Mouse (Mus musculus) embryonic facial prominence, embryonic 15.5 days (tissue): ENCODE measurements around the gene Ncmap. TPM values are rescaled to one million over a fixed set of nuclear protein-coding genes. Genes with fewer than 3 reads are reported as not detected.

Experiments
- ATAC-seq: fragments of 200-750 bp; cut with Nextera tagmentation; 2 replicates; pipeline ENCODE4 v1.8.0; 2017; ENCODE audit warnings: low read depth, moderate TSS enrichment; ENCODE audit not compliant: insufficient number of reproducible peaks, low FRiP score, low TSS enrichment
- H3K27ac ChIP-seq: fragments of 300-500 bp; sonication (generic); replicated peaks from 2 replicates; pipeline ENCODE4 v1.5.1; 2015; ENCODE audit warnings: mild to moderate bottlenecking, inconsistent platforms
- H3K27me3 ChIP-seq: fragments of 300-500 bp; sonication (generic); 2 replicates; pipeline ENCODE4 v1.6.1; 2015; ENCODE audit warnings: inconsistent platforms
- H3K36me3 ChIP-seq: fragments of 300-500 bp; sonication (generic); 2 replicates; pipeline ENCODE4 v1.6.1; 2015; ENCODE audit warnings: mild to moderate bottlenecking, inconsistent platforms
- H3K4me1 ChIP-seq: fragments of 300-500 bp; sonication (generic); 2 replicates; pipeline ENCODE4 v1.6.1; 2015; ENCODE audit warnings: inconsistent platforms
- H3K4me2 ChIP-seq: fragments of 300-500 bp; sonication (generic); replicated peaks from 2 replicates; pipeline ENCODE4 v1.6.1; 2015; ENCODE audit warnings: mild to moderate bottlenecking, inconsistent platforms
- H3K4me3 ChIP-seq: fragments of 300-500 bp; sonication (generic); replicated peaks from 2 replicates; pipeline ENCODE4 v1.5.1; 2015; ENCODE audit warnings: mild to moderate bottlenecking, inconsistent platforms
- H3K9ac ChIP-seq: fragments of 300-500 bp; sonication (generic); 2 replicates; pipeline ENCODE4 v1.6.1; 2015; ENCODE audit warnings: inconsistent platforms
- H3K9me3 ChIP-seq: fragments of 300-500 bp; sonication (generic); replicated peaks from 2 replicates; pipeline ENCODE4 v1.6.1; 2016; ENCODE audit warnings: inconsistent platforms
- whole genome bisulfite sequencing: fragments of 180-500 bp; shearing (Covaris S2); methylation state at CpG from one replicate; pipeline ENCODE4 v1.1.7; 2015; 5-methylcytosine and 5-hydroxymethylcytosine counted together
- polyA plus RNA-seq: library from polyadenylated mRNA; unstranded; fragments of >200 nt; fragmentation: Nextera tagmentation; extraction: Ambion mirVana; gene quantifications from 2 replicates; pipeline ENCODE4 v1.2.1, GENCODE M21; 2015

Ncmap gene
- 3.5 and 7.3 TPM in 2 replicates for polyA plus RNA-seq

DNA sequence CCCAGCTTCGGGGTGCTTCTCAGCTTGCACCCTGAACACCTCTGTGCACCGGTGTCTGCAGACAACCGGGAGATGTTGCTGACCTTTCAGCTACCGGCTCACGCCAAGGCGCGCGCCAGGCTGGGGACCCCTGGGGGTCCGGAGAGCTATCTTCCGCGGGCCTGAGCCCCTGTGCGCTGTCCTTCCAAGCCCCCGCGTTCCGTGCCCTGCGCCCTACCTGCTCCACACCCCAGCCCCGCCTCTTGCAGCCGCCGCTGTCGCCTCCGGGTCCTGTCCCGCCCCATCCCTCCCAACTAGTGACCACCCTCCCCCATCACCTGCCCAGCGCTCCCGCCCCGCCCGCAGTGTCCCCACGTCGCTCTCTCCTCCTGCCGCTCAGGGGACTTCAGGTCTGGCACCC lies at the start of gene Ncmap:
Ncmap (minus strand) TSS at position 237 of the 400 bp plus-strand sequence.
- H3K9ac ChIP-seq: no peak within 1 kb of the TSS
- no peaks in the 10 kb centered on the region for H3K9me3 ChIP-seq
- no peak for ATAC-seq
- H3K27me3 ChIP-seq: peaks cover 35% of the 10 kb centered on the region
- peaks cover 12% of the 10 kb centered on the region for H3K4me1 ChIP-seq
- H3K4me2 ChIP-seq: peak within 1 kb of the TSS; percentile 65
- no peak within 1 kb of the TSS for H3K27ac ChIP-seq
- H3K36me3 ChIP-seq: no peaks in the 10 kb centered on the region
- peak within 1 kb of the TSS; percentile 38 for H3K4me3 ChIP-seq
- under 1% methylated on average over 29 of the region's 29 CpGs for WGBS

DNA sequence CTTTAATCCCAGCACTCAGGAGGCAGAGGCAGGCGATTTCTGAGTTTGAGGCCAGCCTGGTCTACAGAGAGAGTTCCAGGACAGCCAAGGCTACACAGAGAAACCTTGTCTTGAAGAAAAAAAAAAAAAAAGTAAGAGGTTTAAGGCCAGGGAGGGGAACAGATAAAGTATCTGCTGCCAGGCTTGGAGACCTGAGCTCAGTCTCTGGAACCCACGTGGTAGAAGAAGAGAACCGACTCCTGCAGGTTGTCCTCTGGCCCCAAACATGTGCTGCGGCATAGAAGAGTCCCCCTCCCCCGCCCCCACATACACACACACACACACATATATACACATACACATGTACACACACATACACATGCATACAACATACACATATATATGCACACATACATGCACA lies 44.4 kb upstream of the Ncmap start:
- no peak overlapping the region for H3K27ac ChIP-seq
- no peak overlapping the region for H3K4me2 ChIP-seq
- no peak overlapping the region for H3K4me3 ChIP-seq
- H3K4me1 ChIP-seq: peaks cover 6% of the 10 kb centered on the region; the same call in 1 of the 2 replicates
- no peaks in the 10 kb centered on the region for H3K36me3 ChIP-seq
- 65% methylated on average over 5 of the region's 5 CpGs for WGBS
- H3K9me3 ChIP-seq: no peaks in the 10 kb centered on the region
- no peaks in the 10 kb centered on the region for H3K27me3 ChIP-seq
- no peak for ATAC-seq
- no peak overlapping the region for H3K9ac ChIP-seq

DNA sequence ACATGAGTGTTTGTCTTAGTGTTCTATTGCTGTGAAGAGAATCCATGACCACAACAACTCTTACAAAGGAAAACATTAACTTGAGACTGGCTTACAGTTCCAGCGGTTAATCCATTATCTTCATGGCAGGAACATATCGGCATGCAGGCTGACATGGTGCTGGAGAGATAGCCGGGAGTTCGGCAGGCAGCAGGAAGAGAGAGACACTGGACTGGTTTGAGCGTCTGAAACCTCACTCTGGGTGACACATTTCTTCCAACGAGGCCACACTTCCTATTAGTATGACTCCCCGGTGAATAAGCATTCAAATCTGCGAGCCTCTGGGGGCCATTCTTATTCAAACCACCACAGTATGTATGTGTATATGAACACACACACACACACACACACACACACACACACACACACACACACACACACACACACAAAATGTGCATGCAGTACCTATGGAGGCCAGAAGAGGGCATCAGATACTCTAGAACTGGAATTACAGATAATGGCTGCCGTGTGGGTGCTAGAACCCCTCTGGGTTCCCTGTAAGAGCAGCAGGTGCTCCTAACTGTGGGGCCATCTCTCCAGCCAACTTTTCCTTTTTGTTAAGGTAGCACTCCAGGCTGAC lies 42.0 kb upstream of the Ncmap start:
- no peaks in the 10 kb centered on the region for H3K27me3 ChIP-seq
- H3K9me3 ChIP-seq: no peaks in the 10 kb centered on the region
- no peak for ATAC-seq
- H3K4me1 ChIP-seq: peaks cover 6% of the 10 kb centered on the region; the same call in 1 of the 2 replicates
- H3K4me2 ChIP-seq: no peak overlapping the region
- no peaks in the 10 kb centered on the region for H3K36me3 ChIP-seq
- H3K27ac ChIP-seq: no peak overlapping the region
- H3K9ac ChIP-seq: no peak overlapping the region
- WGBS: 54% methylated on average over 9 of the region's 9 CpGs
- no peak overlapping the region for H3K4me3 ChIP-seq

DNA sequence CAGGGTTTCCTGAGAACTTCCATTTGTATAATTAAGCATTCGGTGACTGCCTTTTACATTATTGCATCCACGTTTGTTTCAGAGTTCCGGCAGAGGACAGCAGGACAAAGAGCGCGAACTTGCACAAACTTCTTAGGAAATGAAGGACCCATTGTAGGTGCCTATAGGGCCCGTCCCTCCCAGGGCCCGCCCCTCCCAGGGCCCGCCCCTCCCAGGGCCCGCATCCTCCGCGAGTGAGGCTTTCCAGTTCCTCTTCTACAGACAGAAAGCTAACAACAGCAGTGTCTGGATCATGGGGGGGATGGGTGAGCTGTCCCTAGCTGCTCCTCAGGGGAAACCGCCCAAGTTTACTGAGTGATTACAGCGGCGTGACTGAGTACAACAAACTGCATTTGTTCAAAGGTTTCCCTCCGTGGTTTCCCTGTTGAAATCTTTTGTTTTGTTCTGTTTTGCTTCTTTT lies 41.2 kb upstream of the Ncmap start:
- H3K27ac ChIP-seq: no peak overlapping the region

DNA sequence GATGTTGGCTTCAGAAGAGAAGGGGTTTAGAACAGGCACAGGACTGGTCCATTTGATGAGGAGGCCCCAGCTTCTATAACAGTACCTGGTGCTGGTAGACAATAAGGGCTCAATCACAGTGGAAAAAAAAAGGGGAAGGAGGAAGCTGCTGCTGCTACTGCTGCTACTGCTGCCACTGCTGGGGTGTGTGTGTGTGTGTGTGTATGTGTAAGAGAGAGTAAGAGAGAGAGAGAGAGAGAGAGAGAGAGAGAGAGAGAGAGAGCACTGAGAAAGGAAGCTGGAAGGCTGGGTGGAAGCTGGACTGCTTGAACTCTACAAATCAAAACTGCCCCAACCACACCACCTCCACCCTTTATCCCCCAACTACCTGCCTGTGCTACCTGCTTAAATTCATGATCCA lies 39.9 kb upstream of the Ncmap start:
- ATAC-seq: no peak
- H3K4me2 ChIP-seq: no peak overlapping the region
- no peaks in the 10 kb centered on the region for H3K27me3 ChIP-seq
- H3K4me3 ChIP-seq: no peak overlapping the region
- H3K36me3 ChIP-seq: no peaks in the 10 kb centered on the region
- no peak overlapping the region for H3K9ac ChIP-seq
- no peaks in the 10 kb centered on the region for H3K9me3 ChIP-seq
- peaks cover 11% of the 10 kb centered on the region for H3K4me1 ChIP-seq
- H3K27ac ChIP-seq: no peak overlapping the region

More for the DNA sequence above, 41.2 kb upstream of the Ncmap start:
- H3K4me1 ChIP-seq: peaks cover 10% of the 10 kb centered on the region
- H3K4me3 ChIP-seq: peak overlapping the region; percentile 20
- peak overlapping the region; percentile 41 for H3K4me2 ChIP-seq
- WGBS: 1% methylated on average over 15 of the region's 15 CpGs
- H3K36me3 ChIP-seq: no peaks in the 10 kb centered on the region
- no peaks in the 10 kb centered on the region for H3K9me3 ChIP-seq
- peak; percentile 65 for ATAC-seq
- H3K27me3 ChIP-seq: no peaks in the 10 kb centered on the region
- H3K9ac ChIP-seq: no peak overlapping the region

DNA sequence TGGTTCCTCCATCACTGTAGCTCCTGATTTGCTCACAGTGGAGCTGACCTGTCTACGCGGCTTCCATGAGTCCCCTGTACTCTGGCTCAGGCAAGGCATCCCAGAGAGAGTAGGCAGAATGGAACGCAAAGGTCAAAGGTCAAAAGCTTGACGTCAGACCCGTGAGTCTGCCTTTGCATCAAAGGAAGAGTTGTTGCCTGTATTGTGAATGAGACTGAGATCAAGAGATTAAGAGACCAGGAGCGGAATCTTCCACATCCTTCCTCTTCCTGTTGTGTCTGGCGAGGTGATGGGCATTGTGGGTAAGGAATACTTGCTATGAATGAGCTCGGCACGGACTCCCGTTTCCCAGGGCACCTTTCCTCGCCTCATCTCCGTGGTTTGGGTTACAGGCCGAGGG lies 38.3 kb upstream of the Ncmap start:
- peaks cover 11% of the 10 kb centered on the region for H3K4me1 ChIP-seq
- H3K27me3 ChIP-seq: no peaks in the 10 kb centered on the region
- H3K36me3 ChIP-seq: no peaks in the 10 kb centered on the region
- no peak overlapping the region for H3K27ac ChIP-seq
- WGBS: 50% methylated on average over 13 of the region's 13 CpGs
- no peak for ATAC-seq
- H3K9me3 ChIP-seq: no peaks in the 10 kb centered on the region
- H3K4me2 ChIP-seq: no peak overlapping the region
- no peak overlapping the region for H3K4me3 ChIP-seq
- H3K9ac ChIP-seq: no peak overlapping the region

DNA sequence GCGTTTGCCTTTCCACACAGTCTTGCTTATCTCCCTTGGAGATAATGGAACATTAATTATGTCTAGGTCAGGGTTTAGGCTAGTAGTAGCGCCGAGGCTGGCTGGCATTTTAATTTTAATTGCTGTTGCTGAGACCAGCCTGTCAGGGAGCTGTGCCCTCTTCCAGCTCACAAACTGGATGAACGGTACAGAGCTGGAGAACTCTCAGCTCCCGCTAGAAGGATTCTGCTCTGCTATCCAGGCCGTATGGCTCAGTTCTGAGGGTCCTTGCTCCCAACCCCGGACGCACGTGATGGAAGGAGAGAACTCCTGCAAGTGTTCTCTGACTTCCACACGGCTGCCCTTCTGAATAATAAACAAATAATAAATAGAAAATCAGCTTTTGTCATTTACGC lies 36.4 kb upstream of the Ncmap start:
- Histone ChIP-seq H3K9ac (peak overlapping the region; percentile 41), H3K9me3 (no peaks in the 10 kb centered on the region), H3K4me2 (peak overlapping the region; percentile 94), H3K4me3 (peak overlapping the region; percentile 70), H3K27me3 (no peaks in the 10 kb centered on the region), H3K36me3 (no peaks in the 10 kb centered on the region), H3K4me1 (peaks cover 8% of the 10 kb centered on the region), H3K27ac (no peak overlapping the region)
- WGBS: 24% methylated on average over 11 of the region's 11 CpGs
- no peak for ATAC-seq

DNA sequence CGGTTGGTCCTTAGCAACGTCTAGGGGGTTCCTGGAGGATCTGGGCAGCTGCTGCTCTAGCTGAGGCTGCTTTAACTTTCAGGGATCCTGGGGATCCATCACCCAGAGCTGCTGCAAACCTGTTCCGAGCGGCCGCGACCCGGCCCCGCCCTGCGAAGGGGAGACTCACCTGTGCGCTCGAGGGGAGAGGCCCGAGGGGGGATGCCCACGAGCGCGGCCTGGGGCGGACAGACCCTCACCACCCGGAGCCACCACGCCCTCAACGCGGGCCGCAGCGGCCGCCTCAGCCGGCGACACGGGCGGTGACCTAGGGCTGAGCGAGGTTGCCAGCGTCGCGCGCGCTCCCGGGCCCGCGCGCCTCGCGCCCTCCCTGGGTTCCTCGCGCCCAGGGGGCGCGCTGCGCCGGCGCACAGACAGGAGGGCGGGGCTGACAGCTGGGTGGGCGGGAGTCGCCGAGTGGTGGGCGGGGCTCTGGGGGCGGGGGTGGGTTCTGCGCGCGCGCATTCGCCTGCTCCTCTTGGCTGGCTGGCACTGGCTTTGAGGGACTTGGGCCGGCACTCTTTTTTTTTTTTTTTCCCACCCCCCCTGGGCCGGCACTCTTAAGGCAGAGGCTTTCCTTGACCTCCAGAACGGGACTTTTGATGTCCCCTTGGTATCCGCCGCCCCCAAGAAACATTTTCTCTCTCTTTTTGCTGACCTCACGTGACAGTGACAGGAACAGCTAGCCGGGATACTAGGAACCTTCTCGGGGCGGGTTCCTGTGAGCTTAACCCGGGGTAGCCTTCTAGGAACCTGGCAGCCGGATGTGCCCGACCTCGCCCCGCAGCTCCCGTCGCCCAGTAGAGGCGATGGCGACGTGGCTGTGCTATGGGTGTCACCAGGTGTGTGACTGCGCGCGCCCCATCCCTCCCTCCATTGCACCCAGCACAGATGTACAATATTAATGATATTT lies 35.7 kb upstream of the Ncmap start, which contains the start of gene Rcan3:
Rcan3 (minus strand) TSS at position 411 of the 952 bp plus-strand sequence.
- Histone ChIP-seq H3K27me3 (no peaks in the 10 kb centered on the region), H3K4me1 (peaks cover 4% of the 10 kb centered on the region), H3K36me3 (no peaks in the 10 kb centered on the region), H3K4me3 (peak within 1 kb of the TSS; percentile 70), H3K9ac (peak within 1 kb of the TSS; percentile 74), H3K9me3 (no peaks in the 10 kb centered on the region), H3K27ac (peak within 1 kb of the TSS; percentile 61; the same call in 1 of the 2 replicates), H3K4me2 (peak within 1 kb of the TSS; percentile 94)
- WGBS: under 1% methylated on average over 76 of the region's 79 CpGs
- peak; percentile 86 for ATAC-seq

DNA sequence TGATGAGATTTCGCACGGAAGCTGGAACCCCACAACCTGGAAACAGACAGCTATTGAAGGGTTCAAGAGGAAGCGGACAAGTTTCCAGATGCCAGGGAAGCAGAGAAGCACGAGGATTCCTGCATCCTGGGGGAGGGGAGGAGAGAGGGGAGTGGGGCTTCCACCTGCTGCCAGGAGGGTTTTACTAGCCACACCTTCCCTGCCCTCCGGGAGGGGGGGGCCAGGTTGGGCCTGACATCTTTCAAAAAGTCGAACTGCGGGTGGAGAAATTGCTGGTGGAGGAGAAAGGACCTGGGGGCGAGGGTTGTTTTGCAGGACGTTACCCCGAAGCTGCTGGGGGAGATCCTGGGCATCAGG lies 35.0 kb upstream of the Ncmap start:
- H3K36me3 ChIP-seq: no peaks in the 10 kb centered on the region
- peak overlapping the region; percentile 94 for H3K4me2 ChIP-seq
- no peak for ATAC-seq
- no peaks in the 10 kb centered on the region for H3K9me3 ChIP-seq
- peaks cover 4% of the 10 kb centered on the region for H3K4me1 ChIP-seq
- no peaks in the 10 kb centered on the region for H3K27me3 ChIP-seq
- H3K4me3 ChIP-seq: peak overlapping the region; percentile 70
- H3K9ac ChIP-seq: peak overlapping the region; percentile 74
- peak overlapping the region; percentile 61; the same call in 1 of the 2 replicates for H3K27ac ChIP-seq
- WGBS: 4% methylated on average over 10 of the region's 10 CpGs

DNA sequence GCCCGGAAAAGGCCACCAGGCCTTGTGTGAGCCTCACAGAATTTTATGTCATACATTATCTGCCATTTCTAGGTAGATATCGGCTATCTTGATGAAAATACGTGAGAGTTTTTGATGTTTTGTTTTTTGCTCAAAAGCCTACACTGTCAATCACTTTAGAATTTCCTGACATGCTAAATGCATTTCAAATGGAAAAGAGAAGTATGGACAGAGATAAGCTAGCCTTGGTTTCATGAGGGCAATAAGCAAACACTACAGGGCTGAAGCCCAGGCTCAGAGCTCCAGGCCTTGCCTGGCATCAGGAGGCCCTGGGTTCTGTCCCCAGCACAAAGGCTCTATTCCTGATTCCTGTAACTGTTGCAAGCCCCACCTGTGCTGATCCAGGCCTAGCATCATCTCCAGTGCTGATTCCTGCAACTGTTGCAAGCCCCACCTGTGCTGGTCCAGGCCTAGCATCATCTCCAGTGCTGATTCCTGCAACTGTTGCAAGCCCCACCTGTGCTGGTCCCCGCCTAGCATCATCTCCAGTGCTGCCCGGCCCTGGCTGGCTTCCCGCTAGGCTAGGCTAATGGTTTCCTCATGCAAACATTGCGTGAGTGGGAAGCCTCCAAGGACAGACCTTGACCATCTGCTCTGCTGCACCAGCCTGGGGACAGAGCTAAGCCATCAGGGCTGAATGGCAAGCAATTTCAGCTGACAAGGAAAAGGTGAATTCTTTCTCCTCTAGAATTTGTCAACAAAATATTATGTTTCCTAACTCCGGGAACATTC lies 32.1 kb upstream of the Ncmap start:
- Histone ChIP-seq H3K4me3 (no peak overlapping the region), H3K4me1 (peaks cover 4% of the 10 kb centered on the region), H3K9ac (no peak overlapping the region), H3K4me2 (no peak overlapping the region), H3K27me3 (no peaks in the 10 kb centered on the region), H3K36me3 (no peaks in the 10 kb centered on the region), H3K9me3 (no peaks in the 10 kb centered on the region), H3K27ac (no peak overlapping the region)
- ATAC-seq: no peak
- 71% methylated on average over 8 of the region's 8 CpGs for WGBS

DNA sequence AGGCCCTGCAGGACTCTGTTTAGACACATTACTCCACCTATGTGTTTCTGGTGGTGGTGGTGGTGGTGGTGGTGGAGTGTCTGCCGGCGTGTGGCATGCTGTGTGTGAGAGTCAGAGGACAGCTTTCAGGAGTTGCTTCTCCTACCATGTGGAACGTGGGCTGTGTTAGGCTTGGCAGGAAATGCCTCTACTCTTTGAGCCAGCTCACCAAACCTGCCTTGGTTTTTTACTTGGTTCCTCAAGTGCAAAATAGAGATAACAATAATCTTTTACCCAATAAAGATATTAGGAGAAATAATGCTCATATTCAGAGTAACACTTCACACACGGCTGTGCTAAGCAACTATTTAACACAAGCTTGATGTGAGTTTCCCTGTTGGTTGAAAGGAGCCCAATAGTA lies 31.4 kb upstream of the Ncmap start:
- Histone ChIP-seq H3K4me2 (no peak overlapping the region), H3K4me3 (no peak overlapping the region), H3K9me3 (no peaks in the 10 kb centered on the region), H3K27me3 (no peaks in the 10 kb centered on the region), H3K27ac (no peak overlapping the region), H3K4me1 (peaks cover 2% of the 10 kb centered on the region), H3K36me3 (0 out of 2 replicates have a peak, but pooled peaks cover 3% of the 10 kb centered on the region), H3K9ac (no peak overlapping the region)
- 79% methylated on average over 4 of the region's 4 CpGs for WGBS
- no peak for ATAC-seq
